Mouse (Mus musculus): Measurements from ENCODE around the gene Nrn1l. TPM values are rescaled to one million over a fixed set of nuclear protein-coding genes. Genes with fewer than 3 reads are reported as not detected.
A peak's percentile ranks its signal among the peaks of the same experiment; 100 is the strongest.

The Nrn1l gene
- polyA plus RNA-seq, 1 experiment from 2014 or later, result 0.73 TPM

DNA sequence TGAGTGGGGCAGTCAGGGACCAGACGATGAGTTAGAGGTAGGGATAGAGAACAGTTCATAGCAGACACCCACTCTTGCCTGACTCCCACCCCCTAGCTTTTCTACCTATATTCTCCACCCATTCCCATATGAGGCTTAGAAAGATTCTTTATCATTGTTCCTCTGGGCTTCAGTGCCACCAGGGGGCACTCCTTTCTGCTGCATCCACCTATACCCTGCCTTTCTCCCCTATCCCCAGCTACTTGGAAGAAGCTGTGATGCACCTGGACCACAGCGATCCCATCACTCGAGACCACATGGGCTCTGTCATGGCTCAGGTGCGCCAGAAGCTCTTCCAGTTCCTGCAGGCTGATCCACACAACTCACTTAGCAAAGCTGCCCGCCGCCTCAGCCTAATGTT is 935 bp upstream of the Nrn1l start:
- Histone ChIP-seq H3K4me3 (no peak overlapping the region), H3K4me2 (no peak overlapping the region), H3K9me3 (replicated peaks) (no peaks in the 10 kb centered on the region), H3K9ac (no peak overlapping the region), H3K27ac (no peak overlapping the region), H3K4me1 (replicated peaks) (peaks cover 6% of the 10 kb centered on the region), H3K27me3 (no peaks in the 10 kb centered on the region), H3K36me3 (peaks cover 53% of the 10 kb centered on the region)
- WGBS, result 81% methylated on average over 6 of the region's 6 CpGs
- no peak for ATAC-seq (replicated peaks; ENCODE audit: insufficient number of reproducible peaks, insufficient read depth, low FRiP score, low read depth)

DNA sequence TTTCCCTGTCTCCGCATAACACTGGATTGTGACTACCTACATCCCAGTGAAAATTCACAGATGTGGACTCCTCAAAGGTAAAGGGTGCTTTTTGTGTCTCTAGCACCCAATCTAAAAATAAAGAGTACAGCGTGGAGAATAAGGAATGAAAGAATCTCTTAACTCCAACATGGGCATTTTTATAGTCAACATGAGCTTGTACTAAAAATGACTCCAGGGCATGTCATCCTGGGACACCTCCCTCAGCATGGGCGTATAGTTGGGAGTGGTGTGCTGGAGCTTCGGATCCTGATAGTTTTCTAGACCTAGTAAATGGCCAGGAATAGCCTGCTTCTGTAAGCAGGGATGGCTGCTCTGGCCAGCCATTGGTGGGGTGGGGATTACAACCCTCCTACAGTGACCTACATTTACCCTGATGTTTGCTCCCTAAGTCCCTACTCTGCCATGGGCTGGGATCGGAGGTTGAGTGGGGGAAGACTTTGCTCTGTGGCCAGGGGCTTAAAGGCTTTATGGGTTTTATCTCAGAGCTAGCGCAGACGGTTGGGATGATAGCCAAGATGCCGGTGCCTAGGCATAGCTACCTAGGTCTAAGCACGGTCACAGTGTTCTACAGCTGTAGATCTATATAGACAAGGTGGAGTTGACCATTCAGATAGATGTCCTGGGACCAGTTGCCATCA is 4.6 kb downstream of the Nrn1l start:
- peaks cover 18% of the 10 kb centered on the region for H3K4me1 ChIP-seq (replicated peaks)
- no peak for ATAC-seq (replicated peaks; ENCODE audit: insufficient number of reproducible peaks, insufficient read depth, low FRiP score, low read depth)
- no peaks in the 10 kb centered on the region for H3K27me3 ChIP-seq
- no peak overlapping the region for H3K4me3 ChIP-seq
- H3K36me3 ChIP-seq, result peaks cover 1% of the 10 kb centered on the region; the same call in 1 of the 2 replicates
- H3K4me2 ChIP-seq, result no peak overlapping the region
- WGBS, result 63% methylated on average over 9 of the region's 9 CpGs
- H3K27ac ChIP-seq, result no peak overlapping the region
- no peak overlapping the region for H3K9ac ChIP-seq
- H3K9me3 ChIP-seq (replicated peaks), result no peaks in the 10 kb centered on the region

DNA sequence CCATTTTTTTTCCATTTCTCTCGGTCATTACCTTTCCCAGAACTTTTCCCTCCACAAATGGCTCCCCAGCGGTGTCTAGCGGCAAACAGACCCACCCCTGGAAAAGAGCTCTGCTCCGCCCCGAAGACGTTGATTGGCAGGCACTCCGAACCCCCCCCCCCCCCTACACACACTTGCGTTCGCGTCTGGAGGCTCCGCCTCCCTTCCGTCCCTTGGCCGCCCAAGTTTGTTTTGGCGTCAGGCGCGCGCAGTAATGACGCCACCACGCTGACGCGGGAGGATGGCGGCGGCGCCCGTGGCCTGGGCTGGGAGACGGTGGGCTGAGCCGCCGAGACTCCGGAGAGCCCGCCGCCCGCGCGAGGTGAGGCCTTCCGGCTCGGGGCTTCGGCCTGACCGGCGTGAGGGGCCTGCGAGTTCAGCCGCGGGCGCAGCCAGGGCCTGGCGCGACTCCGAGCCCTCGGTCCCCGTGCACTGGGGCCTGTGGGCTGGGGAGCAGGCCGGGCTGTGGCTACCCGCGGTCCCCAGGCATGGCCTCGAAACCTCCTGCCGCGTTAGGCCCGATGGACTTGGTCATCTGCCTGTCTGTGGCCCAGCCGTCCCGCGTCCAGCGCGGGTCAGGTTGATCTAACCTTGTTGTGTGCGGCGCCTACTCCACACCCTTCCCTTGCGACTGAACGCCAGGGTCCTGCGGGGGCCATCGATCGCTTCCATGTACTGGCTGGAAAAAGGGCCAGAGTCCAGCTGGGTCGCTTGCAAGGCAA is 7.0 kb downstream of the Nrn1l start, which contains the start of gene Pskh1:
Gene Pskh1, plus strand, starts transcription at position 262 of the 761 bp plus-strand sequence.
- Histone ChIP-seq H3K4me1 (replicated peaks) (peaks cover 12% of the 10 kb centered on the region), H3K27ac (peak within 1 kb of the TSS; percentile 93), H3K36me3 (no peaks in the 10 kb centered on the region), H3K9ac (peak within 1 kb of the TSS; percentile 99), H3K4me3 (peak within 1 kb of the TSS; percentile 97), H3K4me2 (peak within 1 kb of the TSS; percentile 70), H3K27me3 (no peaks in the 10 kb centered on the region), H3K9me3 (replicated peaks) (no peaks in the 10 kb centered on the region)
- peak; percentile 95 for ATAC-seq (replicated peaks; ENCODE audit: insufficient number of reproducible peaks, insufficient read depth, low FRiP score, low read depth)
- under 1% methylated on average over 68 of the region's 68 CpGs for WGBS

DNA sequence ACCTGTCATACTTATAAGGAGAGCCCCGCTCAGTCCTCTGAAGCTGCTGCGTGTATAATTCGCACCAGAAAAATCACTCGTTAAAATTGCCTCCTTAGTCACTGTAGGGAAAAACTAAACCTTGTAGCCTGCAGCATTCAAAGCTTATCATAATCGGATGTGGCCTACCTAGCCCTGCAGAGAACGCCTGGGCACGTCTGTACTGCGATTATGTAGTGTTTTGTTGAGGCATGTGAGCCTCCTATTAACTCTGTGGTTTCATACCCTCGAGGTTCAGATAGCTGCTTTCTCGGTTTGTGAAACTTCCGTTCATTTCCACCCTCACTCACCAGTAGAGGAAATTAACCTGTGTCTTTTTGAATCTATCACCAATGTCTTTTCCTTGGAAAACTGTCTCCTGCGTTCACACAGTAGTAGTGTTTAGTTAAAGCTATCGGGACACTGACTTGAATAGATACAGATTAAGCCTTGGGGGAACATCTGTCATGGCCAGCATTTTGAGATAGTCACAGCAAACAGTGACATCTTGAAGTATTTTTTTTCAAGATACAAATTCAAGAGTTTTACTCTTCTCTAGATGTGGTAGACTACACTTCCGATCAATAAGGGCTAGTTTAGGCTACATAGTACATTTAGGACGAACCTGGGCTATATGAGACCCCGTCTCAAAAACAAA is 7.7 kb downstream of the Nrn1l start:
- H3K4me1 ChIP-seq (replicated peaks), result peaks cover 12% of the 10 kb centered on the region
- no peaks in the 10 kb centered on the region for H3K9me3 ChIP-seq (replicated peaks)
- peak overlapping the region; percentile 99 for H3K9ac ChIP-seq

DNA sequence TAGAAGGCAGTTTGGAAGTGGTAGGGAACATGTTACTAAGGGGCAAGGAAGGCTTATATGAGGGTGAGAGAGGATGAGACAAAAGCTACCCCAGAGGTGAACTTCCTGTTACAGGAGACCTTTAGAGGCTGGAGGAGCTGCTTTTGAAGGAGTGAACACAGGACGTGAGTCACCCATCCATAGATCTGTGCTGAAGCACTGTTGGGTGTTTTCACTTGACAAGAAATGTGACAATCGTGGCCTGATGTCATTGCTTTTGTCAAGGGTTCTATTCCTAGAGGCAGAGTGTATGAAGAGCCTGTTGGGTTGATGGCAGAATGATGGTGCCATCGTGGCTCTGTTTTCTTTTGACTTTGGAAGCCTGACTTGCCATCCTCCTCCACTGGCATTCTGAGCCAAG is 26.0 kb downstream of the Nrn1l start:
- H3K36me3 ChIP-seq, result peaks cover 13% of the 10 kb centered on the region; the same call in 1 of the 2 replicates
- no peak overlapping the region for H3K27ac ChIP-seq
- H3K4me2 ChIP-seq, result no peak overlapping the region
- no peaks in the 10 kb centered on the region for H3K27me3 ChIP-seq
- WGBS, result 74% methylated on average over 3 of the region's 3 CpGs
- ATAC-seq (replicated peaks; ENCODE audit: insufficient number of reproducible peaks, insufficient read depth, low FRiP score, low read depth), result no peak
- H3K4me3 ChIP-seq, result no peak overlapping the region
- H3K9me3 ChIP-seq (replicated peaks), result no peaks in the 10 kb centered on the region
- H3K4me1 ChIP-seq (replicated peaks), result peaks cover 6% of the 10 kb centered on the region; the same call in 1 of the 2 replicates
- no peak overlapping the region for H3K9ac ChIP-seq

More for the DNA sequence above, 7.7 kb downstream of the Nrn1l start:
- ATAC-seq (replicated peaks; ENCODE audit: insufficient number of reproducible peaks, insufficient read depth, low FRiP score, low read depth), result no peak
- no peaks in the 10 kb centered on the region for H3K27me3 ChIP-seq
- H3K36me3 ChIP-seq, result no peaks in the 10 kb centered on the region
- peak overlapping the region; percentile 70 for H3K4me2 ChIP-seq
- H3K27ac ChIP-seq, result peak overlapping the region; percentile 93
- 26% methylated on average over 16 of the region's 16 CpGs for WGBS
- peak overlapping the region; percentile 97 for H3K4me3 ChIP-seq

DNA sequence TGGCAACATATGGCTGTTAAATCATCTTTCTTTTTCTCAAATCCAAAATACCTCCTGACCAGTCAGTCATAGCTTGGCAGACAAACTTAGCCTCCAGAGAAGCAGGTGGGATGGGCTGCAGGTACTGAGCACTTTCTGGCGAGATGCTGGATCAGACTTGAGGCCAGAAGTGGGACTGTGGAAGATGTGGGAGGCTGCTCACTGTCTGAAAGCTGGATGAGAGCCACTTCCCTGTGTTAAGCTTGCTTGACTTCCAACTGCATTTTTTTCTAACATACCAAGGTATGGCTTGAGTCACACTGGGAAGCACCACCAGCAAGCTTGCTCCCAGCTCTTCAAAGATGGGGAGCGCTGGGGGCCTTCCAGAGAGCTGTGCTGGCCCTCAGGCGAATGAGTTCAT is 31.8 kb downstream of the Nrn1l start:
- Histone ChIP-seq H3K4me3 (no peak overlapping the region), H3K4me1 (replicated peaks) (peaks cover 8% of the 10 kb centered on the region; the same call in 1 of the 2 replicates), H3K9ac (no peak overlapping the region), H3K27me3 (no peaks in the 10 kb centered on the region), H3K36me3 (peaks cover 6% of the 10 kb centered on the region; the same call in 1 of the 2 replicates), H3K9me3 (replicated peaks) (no peaks in the 10 kb centered on the region), H3K4me2 (no peak overlapping the region), H3K27ac (no peak overlapping the region)
- ATAC-seq (replicated peaks; ENCODE audit: insufficient number of reproducible peaks, insufficient read depth, low FRiP score, low read depth), result no peak
- WGBS, result 66% methylated on average over 3 of the region's 3 CpGs

DNA sequence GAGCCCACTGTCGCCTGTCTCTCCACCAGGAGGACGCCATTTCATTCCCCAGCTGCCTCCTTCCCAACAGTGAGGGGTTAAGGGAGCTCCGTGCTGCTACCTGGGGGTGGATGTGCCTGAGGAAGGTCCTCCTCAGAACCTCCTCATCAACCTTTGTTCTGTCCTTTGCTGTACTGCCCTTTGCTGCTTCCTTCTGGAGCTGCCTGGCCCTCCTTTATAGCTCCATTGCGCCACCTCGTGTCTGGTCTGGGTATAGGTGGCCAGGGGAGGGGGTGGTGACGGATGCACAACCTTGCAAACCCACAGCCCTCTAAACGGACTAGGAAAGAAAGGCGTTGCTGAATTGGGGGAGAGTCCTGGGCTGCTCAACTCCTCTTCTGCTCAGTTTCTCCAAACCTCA is 37.2 kb downstream of the Nrn1l start:
- Histone ChIP-seq H3K4me3 (no peak overlapping the region), H3K27ac (peak overlapping the region; percentile 15; the same call in 1 of the 2 replicates), H3K4me1 (replicated peaks) (0 out of 2 replicates have a peak, but pooled peaks cover 3% of the 10 kb centered on the region), H3K9ac (0 out of 2 replicates have a peak overlapping the region, but pooled peaks have one; percentile 2), H3K9me3 (replicated peaks) (no peaks in the 10 kb centered on the region), H3K36me3 (0 out of 2 replicates have a peak, but pooled peaks cover 10% of the 10 kb centered on the region), H3K4me2 (no peak overlapping the region), H3K27me3 (no peaks in the 10 kb centered on the region)
- ATAC-seq (replicated peaks; ENCODE audit: insufficient number of reproducible peaks, insufficient read depth, low FRiP score, low read depth), result no peak
- WGBS, result 16% methylated on average over 8 of the region's 8 CpGs

DNA sequence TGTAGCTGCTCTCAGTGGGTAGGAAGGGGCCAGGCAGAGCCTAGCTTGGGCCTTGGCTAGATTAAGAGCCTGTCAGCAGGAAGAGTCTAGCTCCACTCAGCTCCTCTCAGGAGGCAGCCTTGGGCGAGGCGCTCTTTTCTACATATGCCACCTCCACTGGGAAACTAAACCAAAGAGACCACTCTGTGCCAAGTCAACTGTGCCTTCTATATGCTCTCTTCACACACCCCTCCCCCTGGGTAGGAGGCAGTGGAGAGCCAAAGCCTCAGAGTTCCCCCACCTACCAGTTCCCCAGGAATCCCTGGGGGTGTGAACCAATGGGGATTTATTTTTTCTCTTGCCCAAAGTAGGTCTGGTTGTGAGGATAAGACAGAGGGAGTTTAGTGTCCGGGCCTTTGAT is 37.9 kb downstream of the Nrn1l start:
- H3K27me3 ChIP-seq, result no peaks in the 10 kb centered on the region
- H3K9ac ChIP-seq, result no peak overlapping the region
- H3K4me3 ChIP-seq, result no peak overlapping the region
- peaks cover 8% of the 10 kb centered on the region; the same call in 1 of the 2 replicates for H3K4me1 ChIP-seq (replicated peaks)
- H3K36me3 ChIP-seq, result 0 out of 2 replicates have a peak, but pooled peaks cover 10% of the 10 kb centered on the region
- H3K27ac ChIP-seq, result no peak overlapping the region
- 78% methylated on average over 3 of the region's 3 CpGs for WGBS
- no peak overlapping the region for H3K4me2 ChIP-seq
- no peaks in the 10 kb centered on the region for H3K9me3 ChIP-seq (replicated peaks)
- ATAC-seq (replicated peaks; ENCODE audit: insufficient number of reproducible peaks, insufficient read depth, low FRiP score, low read depth), result no peak

DNA sequence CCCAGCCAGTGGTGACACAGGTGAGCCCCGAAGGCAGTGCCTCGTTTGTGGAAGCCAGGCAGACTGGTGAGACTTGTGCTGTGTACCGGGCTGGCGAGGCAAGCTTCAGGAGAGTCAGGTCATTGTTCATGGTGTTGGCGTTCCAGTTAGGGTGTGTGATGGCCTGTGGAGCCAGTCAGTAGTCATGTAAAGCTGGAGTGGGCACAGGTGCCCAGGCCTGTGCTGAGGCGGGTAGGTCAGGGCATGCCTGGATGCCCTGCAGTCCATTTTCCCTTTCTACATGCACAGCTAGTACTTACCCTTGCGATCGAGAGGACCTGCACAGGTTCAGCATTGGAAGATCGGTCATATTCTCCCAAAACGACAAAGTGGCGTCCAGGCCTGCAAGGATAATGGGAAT is 39.2 kb downstream of the Nrn1l start:
- no peaks in the 10 kb centered on the region for H3K9me3 ChIP-seq (replicated peaks)
- 85% methylated on average over 11 of the region's 11 CpGs for WGBS
- 0 out of 2 replicates have a peak, but pooled peaks cover 10% of the 10 kb centered on the region for H3K36me3 ChIP-seq
- no peak for ATAC-seq (replicated peaks; ENCODE audit: insufficient number of reproducible peaks, insufficient read depth, low FRiP score, low read depth)
- no peak overlapping the region for H3K27ac ChIP-seq
- peaks cover 12% of the 10 kb centered on the region for H3K4me1 ChIP-seq (replicated peaks)
- no peak overlapping the region for H3K9ac ChIP-seq
- H3K4me2 ChIP-seq, result no peak overlapping the region
- no peaks in the 10 kb centered on the region for H3K27me3 ChIP-seq
- no peak overlapping the region for H3K4me3 ChIP-seq

DNA sequence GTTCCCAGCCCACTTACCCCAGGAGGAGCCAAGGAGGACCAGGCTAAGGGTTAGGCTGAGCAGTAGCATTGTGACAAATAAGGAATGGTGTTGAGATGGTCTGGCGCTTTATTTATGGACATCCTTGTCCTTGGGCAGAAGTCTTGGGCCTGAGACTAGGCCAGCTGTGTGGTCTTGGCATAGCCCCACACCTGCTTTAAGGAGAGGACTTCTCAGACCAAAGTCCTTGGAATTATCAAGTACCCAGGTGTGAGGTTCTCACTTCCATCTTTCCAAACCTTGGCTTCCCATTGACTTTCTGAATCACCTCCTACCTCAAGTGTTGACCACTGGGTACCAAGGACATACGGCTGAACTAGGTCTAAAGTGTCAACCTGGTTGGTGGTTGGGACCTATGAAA is 40.4 kb downstream of the Nrn1l start, which contains the start of gene Ctrl:
Gene Ctrl, minus strand, starts transcription at position 101 of the 400 bp plus-strand sequence.
- H3K36me3 ChIP-seq, result 0 out of 2 replicates have a peak, but pooled peaks cover 10% of the 10 kb centered on the region
- H3K4me3 ChIP-seq, result no peak within 1 kb of the TSS
- H3K27me3 ChIP-seq, result no peaks in the 10 kb centered on the region
- no peaks in the 10 kb centered on the region for H3K9me3 ChIP-seq (replicated peaks)
- H3K9ac ChIP-seq, result no peak within 1 kb of the TSS
- ATAC-seq (replicated peaks; ENCODE audit: insufficient number of reproducible peaks, insufficient read depth, low FRiP score, low read depth), result no peak
- H3K4me2 ChIP-seq, result no peak within 1 kb of the TSS
- H3K4me1 ChIP-seq (replicated peaks), result peaks cover 16% of the 10 kb centered on the region
- WGBS, result 90% methylated on average over 2 of the region's 2 CpGs
- no peak within 1 kb of the TSS for H3K27ac ChIP-seq

DNA sequence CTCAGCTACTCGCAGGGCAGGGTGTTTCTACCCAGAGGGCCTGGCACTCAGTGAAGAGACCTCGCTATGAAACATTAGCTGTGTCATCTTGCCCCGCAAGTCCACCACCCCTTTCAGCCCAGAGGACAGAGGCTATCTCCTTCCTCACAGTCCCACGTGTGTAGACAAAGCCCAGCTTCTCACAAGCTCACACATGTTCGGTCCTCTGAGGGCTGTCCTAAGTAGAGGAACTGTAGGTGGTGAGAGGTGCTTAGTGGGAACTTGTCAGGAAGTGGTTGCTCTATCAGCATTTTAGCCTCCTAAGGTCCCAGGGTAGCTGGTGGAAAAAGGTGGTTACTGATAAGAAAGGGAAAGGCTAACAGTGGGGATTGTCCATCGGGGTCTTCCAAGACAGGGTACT is 41.7 kb downstream of the Nrn1l start:
- 56% methylated on average over 6 of the region's 6 CpGs for WGBS
- H3K4me3 ChIP-seq, result no peak overlapping the region

More for the DNA sequence above, 41.7 kb downstream of the Nrn1l start:
- Histone ChIP-seq H3K4me2 (no peak overlapping the region), H3K9me3 (replicated peaks) (no peaks in the 10 kb centered on the region), H3K27me3 (no peaks in the 10 kb centered on the region), H3K36me3 (0 out of 2 replicates have a peak, but pooled peaks cover 8% of the 10 kb centered on the region), H3K27ac (no peak overlapping the region), H3K9ac (no peak overlapping the region), H3K4me1 (replicated peaks) (peaks cover 16% of the 10 kb centered on the region)
- no peak for ATAC-seq (replicated peaks; ENCODE audit: insufficient number of reproducible peaks, insufficient read depth, low FRiP score, low read depth)
